17 mouse cellular contexts compared by ENCODE assay signal in genomic region chr11:107983883-107984282, GRCm38 (mm10).
DNase-seq lines count a peak whose midpoint lies in the region.
"Had no signal": no experiment of that assay in that cellular context is flagged by ENCODE, and none has a peak within 500 bp of the region (broad histone marks: within the 10 kb centered on the region; RNA-seq: fewer than 3 reads in every experiment).

No protein-coding gene starts in this region.

- DNase-seq in 3T3-L1 (ENCODE audit: low read depth, low spot score) (peak; percentile 8), ES-CJ7 (ENCODE audit: low read depth, low spot score) (peak; percentile 56), ZHBTc4 (ENCODE audit: low read depth, low spot score) (peak; percentile 47)
- DNase-seq in heart, postnatal 14 days, result no peak
- no peak for DNase-seq in kidney, adult 9 months
- DNase-seq in frontal cortex, postnatal 14 days (ENCODE audit: low spot score in 2 of 2), result no peak
- DNase-seq: adrenal gland, adult 8-10 months; adrenal gland, postnatal 36 days; B cell, adult 2 months; cerebellum, adult 11 months; cerebellum, adult 2 months; cerebellum, postnatal 36 days; embryo, embryonic 11 days; gastrocnemius, postnatal 10 days; gastrocnemius, postnatal 36 days; heart, adult 2 months; kidney, adult 18-20 months had no signal

- intact Hi-C loops in heart, postnatal 14 days (cut with DNase I), result loop anchor here (2.0 kb wide), 1 partner anchor 119 kb away; no protein-coding TSS in a partner anchor

Comparison
In these comparisons a context has a peak if more than half of its experiments do, and no peak if none do; other contexts are left out.
1. DNase-seq: peak in 3T3-L1 (single experiment), ES-CJ7 (single experiment) and ZHBTc4 (single experiment); none in heart, postnatal 14 days (0 of 2), kidney, adult 9 months (single experiment) and frontal cortex, postnatal 14 days (0 of 2).